Mouse (Mus musculus): ENCODE results near the gene Tlcd1. TPM values are rescaled to one million over a fixed set of nuclear protein-coding genes. Genes with fewer than 3 reads are reported as not detected.

Gene Tlcd1
- polyA plus RNA-seq, 1 experiment from 2014 or later: 11.1 TPM

GRCm38 (mm10) chr11:78151161-78151560 lies 25.4 kb upstream of the Tlcd1 start:
- no peak for DNase-seq (ENCODE audit: low spot score)
- Histone ChIP-seq H3K9me3 (replicated peaks) (no peaks in the 10 kb centered on the region), H3K27ac (replicated peaks) (no peak overlapping the region), H3K4me1 (no peaks in the 10 kb centered on the region), H3K4me3 (no peak overlapping the region), H3K36me3 (peaks cover 97% of the 10 kb centered on the region), H3K27me3 (ENCODE audit: low read depth, poor library complexity, severe bottlenecking) (no peaks in the 10 kb centered on the region)
- 18% methylated on average over 1 of the region's 1 CpGs for WGBS

GRCm38 (mm10) chr11:78152299-78153231 lies 23.9 kb upstream of the Tlcd1 start:
- Histone ChIP-seq H3K27me3 (ENCODE audit: low read depth, poor library complexity, severe bottlenecking) (no peaks in the 10 kb centered on the region), H3K4me1 (no peaks in the 10 kb centered on the region), H3K4me3 (no peak overlapping the region), H3K36me3 (peaks cover 97% of the 10 kb centered on the region), H3K27ac (replicated peaks) (no peak overlapping the region), H3K9me3 (replicated peaks) (no peaks in the 10 kb centered on the region)
- WGBS: 76% methylated on average over 9 of the region's 9 CpGs
- no peak for DNase-seq (ENCODE audit: low spot score)

GRCm38 (mm10) chr11:78153778-78154177 lies 22.7 kb upstream of the Tlcd1 start:
- DNase-seq (ENCODE audit: low spot score): no peak
- 0 out of 2 replicates have a peak overlapping the region, but pooled peaks have one; percentile 5 for H3K27ac ChIP-seq (replicated peaks)
- 95% methylated on average over 13 of the region's 13 CpGs for WGBS
- H3K4me1 ChIP-seq: no peaks in the 10 kb centered on the region
- no peak overlapping the region for H3K4me3 ChIP-seq
- H3K36me3 ChIP-seq: peaks cover 98% of the 10 kb centered on the region
- H3K27me3 ChIP-seq (ENCODE audit: low read depth, poor library complexity, severe bottlenecking): no peaks in the 10 kb centered on the region
- H3K9me3 ChIP-seq (replicated peaks): no peaks in the 10 kb centered on the region

- Histone ChIP-seq H3K9me3 (replicated peaks) (no peaks in the 10 kb centered on the region), H3K27ac (replicated peaks) (no peak overlapping the region), H3K36me3 (peaks cover 98% of the 10 kb centered on the region), H3K4me3 (no peak overlapping the region), H3K4me1 (peaks cover 4% of the 10 kb centered on the region; the same call in 1 of the 2 replicates), H3K27me3 (ENCODE audit: low read depth, poor library complexity, severe bottlenecking) (no peaks in the 10 kb centered on the region)
- 82% methylated on average over 5 of the region's 5 CpGs for WGBS
- no peak for DNase-seq (ENCODE audit: low spot score)
These were observed 20.8 kb upstream of the Tlcd1 start for GRCm38 (mm10) chr11:78155674-78156073.

GRCm38 (mm10) chr11:78156156-78156699 lies 20.3 kb upstream of the Tlcd1 start:
- no peak overlapping the region for H3K27ac ChIP-seq (replicated peaks)
- peaks cover 6% of the 10 kb centered on the region; the same call in 1 of the 2 replicates for H3K4me1 ChIP-seq
- no peak for DNase-seq (ENCODE audit: low spot score)
- H3K27me3 ChIP-seq (ENCODE audit: low read depth, poor library complexity, severe bottlenecking): no peaks in the 10 kb centered on the region
- 81% methylated on average over 6 of the region's 6 CpGs for WGBS
- peaks cover 98% of the 10 kb centered on the region for H3K36me3 ChIP-seq
- H3K9me3 ChIP-seq (replicated peaks): no peaks in the 10 kb centered on the region
- H3K4me3 ChIP-seq: no peak overlapping the region

- no peaks in the 10 kb centered on the region for H3K27me3 ChIP-seq (ENCODE audit: low read depth, poor library complexity, severe bottlenecking)
- H3K4me3 ChIP-seq: 0 out of 2 replicates have a peak overlapping the region, but pooled peaks have one; percentile 20
- H3K27ac ChIP-seq (replicated peaks): no peak overlapping the region
- H3K36me3 ChIP-seq: peaks cover 96% of the 10 kb centered on the region
- WGBS: 30% methylated on average over 2 of the region's 2 CpGs
- no peaks in the 10 kb centered on the region for H3K9me3 ChIP-seq (replicated peaks)
- peak; percentile 79 for DNase-seq (ENCODE audit: low spot score)
- peaks cover 31% of the 10 kb centered on the region for H3K4me1 ChIP-seq
These were observed 17.4 kb upstream of the Tlcd1 start for GRCm38 (mm10) chr11:78159096-78159495.

- Histone ChIP-seq H3K36me3 (peaks cover 91% of the 10 kb centered on the region), H3K27ac (replicated peaks) (no peak overlapping the region), H3K27me3 (ENCODE audit: low read depth, poor library complexity, severe bottlenecking) (no peaks in the 10 kb centered on the region), H3K4me3 (no peak overlapping the region), H3K9me3 (replicated peaks) (no peaks in the 10 kb centered on the region), H3K4me1 (peaks cover 36% of the 10 kb centered on the region)
- WGBS: 81% methylated on average over 7 of the region's 7 CpGs
- DNase-seq (ENCODE audit: low spot score): no peak
These were observed 17.0 kb upstream of the Tlcd1 start for GRCm38 (mm10) chr11:78159557-78159956.

GRCm38 (mm10) chr11:78160171-78160570 lies 16.3 kb upstream of the Tlcd1 start:
- H3K36me3 ChIP-seq: peaks cover 85% of the 10 kb centered on the region
- H3K4me3 ChIP-seq: peak overlapping the region; percentile 4; the same call in 1 of the 2 replicates
- no peak for DNase-seq (ENCODE audit: low spot score)
- WGBS: 90% methylated on average over 18 of the region's 18 CpGs
- peaks cover 36% of the 10 kb centered on the region for H3K4me1 ChIP-seq
- no peaks in the 10 kb centered on the region for H3K27me3 ChIP-seq (ENCODE audit: low read depth, poor library complexity, severe bottlenecking)
- H3K27ac ChIP-seq (replicated peaks): no peak overlapping the region
- H3K9me3 ChIP-seq (replicated peaks): no peaks in the 10 kb centered on the region

- H3K36me3 ChIP-seq: peaks cover 80% of the 10 kb centered on the region
- peaks cover 38% of the 10 kb centered on the region for H3K4me1 ChIP-seq
- H3K27ac ChIP-seq (replicated peaks): no peak overlapping the region
- H3K27me3 ChIP-seq (ENCODE audit: low read depth, poor library complexity, severe bottlenecking): no peaks in the 10 kb centered on the region
- WGBS: 90% methylated on average over 3 of the region's 3 CpGs
- DNase-seq (ENCODE audit: low spot score): no peak
- no peaks in the 10 kb centered on the region for H3K9me3 ChIP-seq (replicated peaks)
- H3K4me3 ChIP-seq: no peak overlapping the region
These were observed 15.8 kb upstream of the Tlcd1 start for GRCm38 (mm10) chr11:78160675-78161074.

- WGBS: 95% methylated on average over 14 of the region's 14 CpGs
These were observed 15.3 kb upstream of the Tlcd1 start for GRCm38 (mm10) chr11:78161169-78161568.

GRCm38 (mm10) chr11:78161968-78162367 lies 14.5 kb upstream of the Tlcd1 start:
- DNase-seq (ENCODE audit: low spot score): no peak
- WGBS: 84% methylated on average over 4 of the region's 4 CpGs
- peak overlapping the region; percentile 99 for H3K27ac ChIP-seq (replicated peaks)
- no peaks in the 10 kb centered on the region for H3K9me3 ChIP-seq (replicated peaks)
- peaks cover 49% of the 10 kb centered on the region for H3K4me1 ChIP-seq
- H3K36me3 ChIP-seq: peaks cover 67% of the 10 kb centered on the region
- H3K4me3 ChIP-seq: peak overlapping the region; percentile 99; the same call in 1 of the 2 replicates
- H3K27me3 ChIP-seq (ENCODE audit: low read depth, poor library complexity, severe bottlenecking): peaks cover 11% of the 10 kb centered on the region; the same call in 1 of the 2 replicates

More at GRCm38 (mm10) chr11:78161169-78161568, 15.3 kb upstream of the Tlcd1 start:
- no peaks in the 10 kb centered on the region for H3K9me3 ChIP-seq (replicated peaks)
- no peak overlapping the region for H3K27ac ChIP-seq (replicated peaks)
- H3K4me3 ChIP-seq: 0 out of 2 replicates have a peak overlapping the region, but pooled peaks have one; percentile 4
- DNase-seq (ENCODE audit: low spot score): no peak
- H3K36me3 ChIP-seq: peaks cover 75% of the 10 kb centered on the region
- H3K4me1 ChIP-seq: peaks cover 43% of the 10 kb centered on the region
- 0 out of 2 replicates have a peak, but pooled peaks cover 3% of the 10 kb centered on the region for H3K27me3 ChIP-seq (ENCODE audit: low read depth, poor library complexity, severe bottlenecking)

GRCm38 (mm10) chr11:78162504-78162903 lies 14.0 kb upstream of the Tlcd1 start:
- peak overlapping the region; percentile 99; the same call in 1 of the 2 replicates for H3K27ac ChIP-seq (replicated peaks)
- WGBS: 81% methylated on average over 6 of the region's 6 CpGs
- DNase-seq (ENCODE audit: low spot score): no peak

More at GRCm38 (mm10) chr11:78162504-78162903, 14.0 kb upstream of the Tlcd1 start:
- peaks cover 16% of the 10 kb centered on the region; the same call in 1 of the 2 replicates for H3K27me3 ChIP-seq (ENCODE audit: low read depth, poor library complexity, severe bottlenecking)
- peak overlapping the region; percentile 99 for H3K4me3 ChIP-seq
- peaks cover 49% of the 10 kb centered on the region for H3K4me1 ChIP-seq
- no peaks in the 10 kb centered on the region for H3K9me3 ChIP-seq (replicated peaks)
- H3K36me3 ChIP-seq: peaks cover 62% of the 10 kb centered on the region

Measured in midbrain, embryonic 10.5 days (tissue).